Mouse (Mus musculus): Measurements from ENCODE around the gene Eps15l1.

The Eps15l1 gene

DNA sequence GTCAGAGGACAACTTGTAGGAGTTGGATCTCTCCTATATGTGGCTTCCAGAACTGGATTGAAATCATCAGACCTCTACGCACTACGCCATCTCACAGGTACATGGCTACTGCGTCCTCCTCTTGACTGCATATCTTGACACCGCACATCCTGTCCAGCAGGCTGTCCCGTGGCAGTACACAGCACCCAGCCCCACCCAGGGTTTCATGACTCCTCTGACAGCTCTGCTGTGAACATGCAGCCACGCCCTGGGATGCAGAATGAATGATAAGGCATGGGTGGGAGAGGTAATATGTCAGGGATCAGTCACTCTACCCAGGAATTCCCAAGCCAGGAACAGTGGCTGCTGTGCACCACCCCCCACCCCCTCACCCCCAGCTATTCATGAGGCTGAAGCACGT is 7.4 kb downstream of the Eps15l1 start:
- DNase-seq (ENCODE audit: low read depth, low spot score) = peak; percentile 88

DNA sequence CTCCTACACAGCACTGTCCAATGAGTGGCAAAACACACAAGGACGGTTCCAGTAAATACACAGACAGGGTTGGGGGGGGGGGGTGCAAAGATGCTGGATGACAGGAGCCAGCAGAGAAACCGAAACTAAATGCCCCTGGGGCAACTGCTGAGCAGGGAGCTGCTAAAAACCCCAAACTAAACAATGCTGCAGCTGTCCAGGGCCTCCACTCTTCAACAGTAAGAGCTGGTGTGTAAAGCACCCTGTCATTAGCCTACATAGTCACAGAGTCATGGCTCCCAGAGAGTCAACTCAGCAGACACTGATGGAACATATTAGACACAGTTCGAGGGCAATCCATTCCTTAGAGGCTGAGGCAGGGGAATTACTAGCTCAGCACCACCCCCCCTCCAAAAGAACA is 11.8 kb downstream of the Eps15l1 start:
- no peak for DNase-seq (ENCODE audit: low read depth, low spot score)

GRCm38 (mm10) chr8:72407878-72408277 is 13.4 kb downstream of the Eps15l1 start:
- no peak for DNase-seq (ENCODE audit: low read depth, low spot score)

DNA sequence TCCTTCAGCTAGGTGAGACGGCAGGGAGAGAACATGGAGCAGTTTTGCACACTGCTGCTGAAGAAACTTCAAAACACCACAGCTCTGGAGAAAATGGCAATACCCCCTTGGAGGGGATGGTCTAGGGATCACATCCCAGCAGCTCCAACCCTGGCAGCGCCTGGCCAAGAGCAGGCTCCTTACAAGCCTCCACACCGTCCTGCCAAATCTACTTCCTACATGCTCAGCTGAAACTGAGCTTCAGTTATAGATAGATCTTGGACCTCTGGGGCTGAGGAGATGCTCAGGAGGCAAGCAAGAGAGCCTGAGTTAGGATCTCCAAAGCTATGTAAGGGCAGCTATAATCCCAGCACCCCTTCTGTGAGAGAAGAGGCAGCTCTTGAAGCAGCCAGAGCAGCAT is 18.3 kb downstream of the Eps15l1 start:
- DNase-seq (ENCODE audit: low read depth, low spot score) = no peak

DNA sequence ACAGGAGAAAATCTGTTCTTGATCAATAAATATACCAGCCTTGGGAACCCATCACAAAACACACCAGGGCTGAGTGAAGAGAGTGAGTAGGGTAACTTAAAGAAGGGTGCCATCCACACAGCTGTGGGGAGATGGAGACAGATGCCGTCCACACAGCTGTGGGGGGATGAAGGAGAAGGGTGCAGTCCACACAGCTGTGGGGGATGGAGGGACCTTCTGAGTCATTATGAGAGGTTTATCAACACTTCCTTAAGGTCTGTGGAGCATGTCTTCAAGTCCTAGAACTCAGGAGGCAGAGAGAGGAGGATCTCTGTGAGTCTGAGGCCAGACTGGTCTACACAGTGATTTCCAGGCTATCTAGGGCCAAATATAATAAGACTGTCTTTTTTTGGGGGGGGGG is 19.9 kb downstream of the Eps15l1 start:
- no peak for DNase-seq (ENCODE audit: low read depth, low spot score)

DNA sequence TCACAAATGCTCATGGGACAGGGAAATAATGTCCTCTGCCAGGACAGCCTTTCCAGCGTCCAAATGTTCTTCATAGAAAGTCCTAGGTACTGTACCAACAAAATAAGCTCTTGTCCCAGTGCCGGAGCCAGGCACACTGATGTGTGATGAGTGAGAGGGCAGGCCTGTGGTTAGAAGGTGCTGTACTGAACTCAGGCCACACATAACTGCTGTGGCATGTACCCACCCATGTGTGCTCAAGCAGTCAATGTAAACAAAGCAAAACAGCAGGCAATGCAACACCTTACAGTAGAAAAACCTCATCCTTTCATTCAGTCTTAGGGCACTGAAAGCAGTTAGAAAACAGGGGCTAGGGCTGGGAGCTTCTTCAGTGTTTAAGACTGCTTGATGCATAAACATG is 35.5 kb downstream of the Eps15l1 start:
- no peak for DNase-seq (ENCODE audit: low read depth, low spot score)

- no peak for DNase-seq (ENCODE audit: low read depth, low spot score)
These were observed 38.9 kb downstream of the Eps15l1 start for GRCm38 (mm10) chr8:72382395-72382794.

DNA sequence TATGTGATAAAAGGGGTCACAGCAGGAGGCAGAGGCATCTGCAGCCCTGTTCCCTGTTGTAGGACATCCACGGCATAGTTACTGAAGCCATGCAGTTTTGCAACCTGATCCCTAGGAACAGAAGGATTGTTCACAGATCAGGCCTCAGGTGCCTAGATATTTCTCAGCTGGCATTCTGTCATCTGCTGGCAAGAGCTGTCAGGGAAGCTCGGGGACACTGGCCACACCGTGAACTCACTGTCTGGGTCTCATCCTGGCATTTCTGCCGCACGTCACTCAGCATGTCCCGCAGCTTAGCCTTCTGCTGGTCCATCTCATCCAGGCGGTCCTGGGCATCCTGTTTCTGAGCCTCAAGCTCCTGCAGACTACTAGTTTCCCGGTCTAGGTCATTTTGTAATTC is 40.6 kb downstream of the Eps15l1 start:
- DNase-seq (ENCODE audit: low read depth, low spot score) = no peak

DNA sequence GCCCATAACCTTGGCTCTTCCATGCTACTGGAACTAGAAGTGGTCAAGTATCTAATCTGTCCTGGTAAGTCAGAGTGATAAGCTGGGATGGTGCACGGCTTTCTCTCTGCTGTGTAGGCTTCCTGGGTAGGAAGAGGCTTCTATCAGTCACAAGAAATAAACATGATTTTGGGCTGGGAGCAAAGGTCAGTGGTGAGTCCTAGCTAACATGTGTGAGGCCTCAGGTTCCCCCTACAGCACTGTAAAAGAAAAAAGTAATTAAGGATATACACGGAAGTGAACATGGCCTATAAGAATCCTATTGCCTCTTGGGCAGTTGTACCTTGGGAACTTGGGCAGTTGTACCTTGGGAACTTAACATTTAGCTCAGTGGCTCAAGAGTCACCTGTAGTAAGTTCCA is 44.4 kb downstream of the Eps15l1 start:
- no peak for DNase-seq (ENCODE audit: low read depth, low spot score)

GRCm38 (mm10) chr8:72376309-72376708 is 45.0 kb downstream of the Eps15l1 start:
- no peak for DNase-seq (ENCODE audit: low read depth, low spot score)

- DNase-seq (ENCODE audit: low read depth, low spot score) = no peak
These were observed 46.1 kb downstream of the Eps15l1 start for GRCm38 (mm10) chr8:72375161-72375560.

DNA sequence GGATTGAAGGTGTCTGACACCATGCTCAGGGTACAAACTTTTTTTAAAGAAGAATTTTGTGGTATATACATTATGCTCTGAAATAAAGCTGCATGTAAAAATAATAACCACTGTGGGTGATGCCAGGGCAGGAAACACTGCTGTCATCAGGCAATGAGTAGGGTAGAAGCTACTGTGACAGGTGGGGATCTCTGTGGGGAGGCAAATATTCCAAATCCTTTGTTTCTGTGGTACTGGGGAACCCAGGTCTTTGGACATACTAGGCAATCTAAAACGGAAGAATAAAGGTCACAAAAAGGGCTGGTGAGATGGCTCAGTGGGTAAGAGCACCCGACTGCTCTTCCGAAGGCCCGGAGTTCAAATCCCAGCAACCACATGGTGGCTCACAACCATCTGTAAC is 48.9 kb downstream of the Eps15l1 start:
- no peak for DNase-seq (ENCODE audit: low read depth, low spot score)

DNA sequence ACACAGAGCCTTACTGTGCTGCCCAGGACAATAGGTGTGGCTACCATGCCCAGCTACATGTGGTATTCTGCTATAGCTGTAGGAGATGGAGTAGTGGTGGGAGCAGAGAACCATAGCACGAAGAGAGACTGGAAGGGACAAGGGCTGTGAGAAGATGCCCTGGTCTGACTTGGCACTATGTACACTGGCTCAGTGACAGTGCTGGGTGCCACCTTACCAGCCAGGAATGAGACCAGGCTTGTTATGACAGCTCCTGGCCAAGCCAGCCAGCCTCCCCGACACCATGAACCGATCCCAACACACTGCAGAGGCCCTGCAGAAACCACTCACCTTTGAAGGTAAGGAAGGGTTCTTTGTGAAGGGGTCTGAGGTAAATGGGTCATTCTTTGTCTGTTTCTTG is 49.9 kb downstream of the Eps15l1 start:
- no peak for DNase-seq (ENCODE audit: low read depth, low spot score)

DNA sequence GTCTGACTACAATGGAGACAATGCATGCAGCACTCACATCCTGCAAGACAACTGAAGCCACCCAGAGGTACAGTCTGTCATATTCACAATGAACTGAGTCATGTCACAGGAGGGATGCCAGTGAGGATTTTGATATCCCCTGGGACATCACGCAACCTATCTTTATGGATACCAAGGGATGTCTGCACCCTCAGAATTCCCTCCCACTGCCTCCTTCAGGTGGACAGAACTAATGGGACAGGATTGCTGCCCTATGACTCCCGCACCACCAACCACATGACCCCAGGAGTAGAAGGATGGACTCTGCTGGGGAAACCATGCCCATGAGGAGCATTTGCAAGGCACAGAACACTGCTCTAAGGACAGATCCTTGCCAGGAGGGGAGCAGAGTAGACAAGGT is 54.8 kb downstream of the Eps15l1 start:
- DNase-seq (ENCODE audit: low read depth, low spot score) = no peak

GRCm38 (mm10) chr8:72365826-72366225 is 55.4 kb downstream of the Eps15l1 start:
- no peak for DNase-seq (ENCODE audit: low read depth, low spot score)

- DNase-seq (ENCODE audit: low read depth, low spot score) = no peak
These were observed 56.2 kb downstream of the Eps15l1 start for GRCm38 (mm10) chr8:72365016-72365415.

GRCm38 (mm10) chr8:72363457-72363856 is 57.8 kb downstream of the Eps15l1 start:
- DNase-seq (ENCODE audit: low read depth, low spot score) = no peak

DNA sequence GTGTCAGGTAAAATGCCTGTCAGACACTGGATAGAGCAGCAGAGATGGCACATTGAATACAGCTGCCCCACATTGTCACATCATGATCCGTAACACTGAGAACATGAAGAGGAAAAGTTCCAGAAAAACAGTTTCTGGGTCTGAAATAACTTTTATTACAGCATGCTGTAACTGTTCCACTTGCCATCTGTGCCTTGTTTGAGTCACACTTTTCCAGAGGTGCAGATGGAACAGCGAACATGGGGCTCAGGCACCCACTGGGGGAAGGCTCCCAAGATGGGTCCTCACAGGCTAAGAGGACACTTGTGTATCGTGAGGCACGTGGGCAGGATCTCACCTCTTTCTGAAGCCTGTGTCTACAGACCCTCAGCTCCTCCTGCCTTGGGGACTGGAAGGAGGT is 58.5 kb downstream of the Eps15l1 start:
- no peak for DNase-seq (ENCODE audit: low read depth, low spot score)

GRCm38 (mm10) chr8:72360162-72360561 is 61.1 kb downstream of the Eps15l1 start:
- no peak for DNase-seq (ENCODE audit: low read depth, low spot score)

DNA sequence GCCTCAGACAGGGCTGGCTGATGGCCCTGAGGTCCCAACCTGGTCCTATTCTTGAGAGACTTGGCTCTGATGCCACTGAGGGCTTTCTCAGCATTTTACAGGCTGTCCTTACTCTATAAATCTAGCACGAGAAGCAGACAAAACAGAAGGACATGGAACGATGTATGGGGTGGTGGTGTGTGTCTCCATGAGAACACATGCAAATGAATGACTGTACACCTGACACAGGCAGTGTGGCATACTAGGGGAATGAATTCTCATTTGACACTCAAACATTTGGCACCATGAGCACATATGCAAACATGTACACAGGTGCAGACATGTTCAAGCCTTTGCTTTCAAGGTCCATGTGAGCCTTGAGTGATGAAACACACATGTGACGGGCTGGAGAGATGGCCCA is 64.7 kb downstream of the Eps15l1 start:
- no peak for DNase-seq (ENCODE audit: low read depth, low spot score)

DNA sequence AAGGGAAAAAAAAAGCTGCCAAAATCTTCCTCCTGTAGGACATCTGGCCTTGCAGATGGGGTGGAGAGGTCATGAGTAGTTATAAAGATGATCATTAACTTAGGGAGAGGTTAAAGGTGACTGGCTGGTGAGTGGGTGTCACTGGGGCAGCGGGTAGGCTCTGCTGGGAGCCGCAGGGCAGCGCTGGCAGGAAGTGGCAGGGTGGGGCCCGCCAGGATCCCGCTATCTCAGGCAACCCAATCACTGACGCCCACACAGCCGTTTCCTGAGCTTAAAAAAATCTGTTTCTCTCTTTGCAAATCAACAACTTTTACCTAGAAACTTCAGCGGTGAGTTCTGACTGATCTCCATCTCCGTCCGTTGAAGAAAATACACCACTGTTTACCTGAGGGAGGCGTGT is 67.0 kb downstream of the Eps15l1 start:
- no peak for DNase-seq (ENCODE audit: low read depth, low spot score)

GRCm38 (mm10) chr8:72353700-72354045 is 67.6 kb downstream of the Eps15l1 start:
- DNase-seq (ENCODE audit: low read depth, low spot score) = no peak

GRCm38 (mm10) chr8:72352951-72353699 is 68.1 kb downstream of the Eps15l1 start:
- DNase-seq (ENCODE audit: low read depth, low spot score) = no peak

GRCm38 (mm10) chr8:72351405-72352005 is 69.8 kb downstream of the Eps15l1 start:
- DNase-seq (ENCODE audit: low read depth, low spot score) = no peak
